32 mouse cellular contexts compared by ENCODE assay signal in genomic region chr9:119849214-119849613, GRCm38 (mm10). TPM values are rescaled to one million over a fixed set of nuclear protein-coding genes. Genes with fewer than 3 reads are reported as not detected.
A peak's percentile ranks its signal among the peaks of the same experiment; 100 is the strongest.
DNase-seq lines count a peak whose midpoint lies in the region; ATAC-seq lines count a peak whose summit lies in the region.
"Had no signal": no experiment of that assay in that cellular context is flagged by ENCODE, and none has a peak within 500 bp of the region (broad histone marks: within the 10 kb centered on the region; RNA-seq: fewer than 3 reads in every experiment).

No protein-coding gene starts in this region.

- H3K9me3 ChIP-seq in forebrain, embryonic 10.5 days = no peaks in the 10 kb centered on the region
- H3K9me3 ChIP-seq in forebrain, embryonic 11.5 days (ENCODE audit: control insufficient read depth, low read length) = no peaks in the 10 kb centered on the region
- no peaks in the 10 kb centered on the region for H3K9me3 ChIP-seq in forebrain, embryonic 14.5 days (replicated peaks; ENCODE audit: control insufficient read depth, low read length)
- H3K9me3 ChIP-seq in neural tube, embryonic 14.5 days (ENCODE audit: control insufficient read depth, low read length) = no peaks in the 10 kb centered on the region
- H3K9me3 ChIP-seq: embryonic facial prominence, embryonic 10.5 days; embryonic facial prominence, embryonic 15.5 days; hindbrain, embryonic 15.5 days; limb, embryonic 12.5 days; lung, embryonic 15.5 days; neural tube, embryonic 12.5 days; stomach, embryonic 15.5 days had no signal

- H3K4me2 ChIP-seq in forebrain, embryonic 11.5 days (ENCODE audit: low read depth, low read length, severe bottlenecking) = no peak overlapping the region
- H3K4me2 ChIP-seq in forebrain, embryonic 14.5 days (ENCODE audit: low read length) = no peak overlapping the region
- no peak overlapping the region for H3K4me2 ChIP-seq in neural tube, embryonic 14.5 days (ENCODE audit: low read depth, low read length)
- H3K4me2 ChIP-seq: embryonic facial prominence, embryonic 15.5 days; heart, embryonic 12.5 days; hindbrain, embryonic 15.5 days; limb, embryonic 12.5 days; lung, embryonic 15.5 days; midbrain, embryonic 11.5 days; neural tube, embryonic 12.5 days; stomach, embryonic 15.5 days had no signal

- H3K4me3 ChIP-seq in forebrain, embryonic 10.5 days = no peak overlapping the region
- H3K4me3 ChIP-seq in forebrain, embryonic 11.5 days (ENCODE audit: low read depth, low read length) = no peak overlapping the region
- H3K4me3 ChIP-seq in forebrain, embryonic 14.5 days (ENCODE audit: low read depth, low read length) = no peak overlapping the region
- H3K4me3 ChIP-seq in neural tube, embryonic 14.5 days (ENCODE audit: low read depth, low read length) = no peak overlapping the region
- H3K4me3 ChIP-seq: embryonic facial prominence, embryonic 10.5 days; embryonic facial prominence, embryonic 15.5 days; heart, adult 2 months; heart, embryonic 12.5 days; hindbrain, embryonic 15.5 days; limb, embryonic 12.5 days; lung, embryonic 15.5 days; neural tube, embryonic 12.5 days; stomach, embryonic 15.5 days had no signal

- peak overlapping the region; percentile 36; the same call in 1 of the 2 replicates for H3K27ac ChIP-seq in forebrain, embryonic 10.5 days
- H3K27ac ChIP-seq in forebrain, embryonic 11.5 days (ENCODE audit: low read depth, low read length) = no peak overlapping the region
- H3K27ac ChIP-seq in forebrain, embryonic 14.5 days (ENCODE audit: low read depth, low read length) = peak overlapping the region; percentile 64; the same call in 1 of the 2 replicates
- H3K27ac ChIP-seq in neural tube, embryonic 14.5 days (ENCODE audit: low read depth, low read length) = peak overlapping the region; percentile 16; the same call in 1 of the 2 replicates
- H3K27ac ChIP-seq: embryonic facial prominence, embryonic 10.5 days; embryonic facial prominence, embryonic 15.5 days; heart, adult 2 months; hindbrain, embryonic 15.5 days; kidney, postnatal 0 days; limb, embryonic 12.5 days; lung, embryonic 15.5 days; neural tube, embryonic 12.5 days; stomach, embryonic 15.5 days had no signal

- 28% methylated on average over 8 of the region's 8 CpGs for WGBS in forebrain, embryonic 10.5 days
- 21% methylated on average over 8 of the region's 8 CpGs for WGBS in forebrain, embryonic 11.5 days
- WGBS in forebrain, embryonic 14.5 days = 10% methylated on average over 8 of the region's 8 CpGs
- WGBS in neural tube, embryonic 14.5 days = 16% methylated on average over 8 of the region's 8 CpGs

- H3K9ac ChIP-seq in forebrain, embryonic 11.5 days (ENCODE audit: low read length) = no peak overlapping the region
- no peak overlapping the region for H3K9ac ChIP-seq in forebrain, embryonic 14.5 days (ENCODE audit: low read length)
- H3K9ac ChIP-seq in neural tube, embryonic 14.5 days (replicated peaks; ENCODE audit: low read depth, low read length) = no peak overlapping the region
- H3K9ac ChIP-seq: embryonic facial prominence, embryonic 15.5 days; heart, embryonic 12.5 days; hindbrain, embryonic 15.5 days; limb, embryonic 12.5 days; lung, embryonic 15.5 days; neural tube, embryonic 12.5 days; stomach, embryonic 15.5 days had no signal

- no peak for ATAC-seq in forebrain, embryonic 11.5 days (replicated peaks; ENCODE audit: low FRiP score)
- peak; percentile 70 for ATAC-seq in forebrain, embryonic 14.5 days
- ATAC-seq in neural tube, embryonic 14.5 days (ENCODE audit: low read depth) = no peak
- ATAC-seq: inflammation-experienced regulatory T-cells, adult 6 months; midbrain, embryonic 16.5 days had no signal

- H3K4me1 ChIP-seq in forebrain, embryonic 10.5 days = peaks cover 63% of the 10 kb centered on the region
- H3K4me1 ChIP-seq in forebrain, embryonic 11.5 days (replicated peaks; ENCODE audit: control insufficient read depth, insufficient read depth, low read length) = peaks cover 14% of the 10 kb centered on the region; the same call in 1 of the 2 replicates
- peaks cover 25% of the 10 kb centered on the region for H3K4me1 ChIP-seq in forebrain, embryonic 14.5 days (ENCODE audit: control insufficient read depth, insufficient read depth, low read length)
- H3K4me1 ChIP-seq in neural tube, embryonic 14.5 days (ENCODE audit: control insufficient read depth, insufficient read depth, low read length) = no peaks in the 10 kb centered on the region
- H3K4me1 ChIP-seq: heart, embryonic 12.5 days; lung, embryonic 15.5 days; stomach, embryonic 15.5 days had no signal

- peaks cover 53% of the 10 kb centered on the region for H3K27me3 ChIP-seq in forebrain, embryonic 10.5 days (ENCODE audit: poor library complexity, severe bottlenecking)
- H3K27me3 ChIP-seq in forebrain, embryonic 11.5 days (ENCODE audit: control insufficient read depth, insufficient read depth, low read length) = no peaks in the 10 kb centered on the region; the same call in 1 of the 2 replicates
- no peaks in the 10 kb centered on the region for H3K27me3 ChIP-seq in forebrain, embryonic 14.5 days (replicated peaks; ENCODE audit: control insufficient read depth, insufficient read depth, low read length)
- H3K27me3 ChIP-seq in neural tube, embryonic 14.5 days (ENCODE audit: control insufficient read depth, insufficient read depth, low read length) = no peaks in the 10 kb centered on the region
- H3K27me3 ChIP-seq: embryonic facial prominence, embryonic 15.5 days; hindbrain, embryonic 15.5 days; lung, embryonic 15.5 days; neural tube, embryonic 12.5 days; stomach, embryonic 15.5 days had no signal

- no peaks in the 10 kb centered on the region for H3K36me3 ChIP-seq in forebrain, embryonic 10.5 days (replicated peaks)
- H3K36me3 ChIP-seq in forebrain, embryonic 11.5 days (ENCODE audit: control insufficient read depth, insufficient read depth, low read length) = no peaks in the 10 kb centered on the region
- no peaks in the 10 kb centered on the region for H3K36me3 ChIP-seq in forebrain, embryonic 14.5 days (ENCODE audit: control insufficient read depth, insufficient read depth, low read length)
- H3K36me3 ChIP-seq in neural tube, embryonic 14.5 days (ENCODE audit: control insufficient read depth, insufficient read depth, low read length) = no peaks in the 10 kb centered on the region
- H3K36me3 ChIP-seq: embryonic facial prominence, embryonic 10.5 days; embryonic facial prominence, embryonic 15.5 days; G1E; heart, embryonic 12.5 days; hindbrain, embryonic 15.5 days; limb, embryonic 12.5 days; lung, embryonic 15.5 days; neural tube, embryonic 12.5 days; stomach, embryonic 15.5 days had no signal

- no peak for DNase-seq in forebrain, embryonic 10.5 days (ENCODE audit: extremely low spot score, low spot score)
- no peak for DNase-seq in forebrain, embryonic 11.5 days (ENCODE audit: low spot score)
- peak; percentile 11 for DNase-seq in brain, adult 2 months (ENCODE audit: low read depth, low spot score)
- DNase-seq in forebrain, embryonic 14.5 days (ENCODE audit: low spot score) = peak; percentile 69
- no peak for DNase-seq in lung, postnatal 4 days
- DNase-seq in frontal cortex, postnatal 36 days (ENCODE audit: low spot score in 2 of 2) = no peak
- DNase-seq: adrenal gland, adult 8-10 months; cerebellum, adult 11-12 months; cerebellum, adult 9-11 months; heart, adult 2 months; heart, postnatal 4 days; kidney, adult 2 months; layer of hippocampus, postnatal 36 days; retina, postnatal 1 day; right cerebral cortex, postnatal 14 days; thymus, postnatal 14 days had no signal

RNA-seq across cellular contexts. Expression of gene Scn11a, which starts 24.0 kb away (rescaled TPM):
- 0.78 and 1.3 TPM in 2 replicates for polyA plus RNA-seq in forebrain, embryonic 10.5 days (2016; fragmentation: Nextera tagmentation; extraction: Ambion mirVana)
- 1.1 and 1.5 TPM in 2 replicates for polyA plus RNA-seq in forebrain, embryonic 11.5 days (2014; fragmentation: Nextera tagmentation; extraction: Ambion mirVana)
- 0.14 and 0.15 TPM in 2 replicates for polyA plus RNA-seq in forebrain, embryonic 14.5 days (2014; fragmentation: Nextera tagmentation; extraction: Ambion mirVana)
- 0.13 and 1.4 TPM in 2 replicates for polyA plus RNA-seq in neural tube, embryonic 14.5 days (2014; fragmentation: Nextera tagmentation; extraction: Ambion mirVana)
- polyA plus RNA-seq: cortical plate, adult 2 months; G1E; heart, embryonic 12.5 days; liver, adult 2 months; lung, embryonic 15.5 days had no signal

RNA-seq across cellular contexts. Expression of gene Wdr48, which starts 45.5 kb away (rescaled TPM):
- polyA plus RNA-seq in forebrain, embryonic 10.5 days (2016; fragmentation: Nextera tagmentation; extraction: Ambion mirVana) = 71.6 and 74.4 TPM in 2 replicates
- polyA plus RNA-seq in forebrain, embryonic 11.5 days (2014; fragmentation: Nextera tagmentation; extraction: Ambion mirVana) = 60.7 and 67.0 TPM in 2 replicates
- 77.3 TPM in 2 replicates for polyA plus RNA-seq in forebrain, embryonic 14.5 days (2014; fragmentation: Nextera tagmentation; extraction: Ambion mirVana)
- polyA plus RNA-seq in neural tube, embryonic 14.5 days (2014; fragmentation: Nextera tagmentation; extraction: Ambion mirVana) = 55.6 and 68.5 TPM in 2 replicates

Comparison
In these comparisons a context has a peak if more than half of its experiments do, and no peak if none do; other contexts are left out.
1. DNase-seq: peak in brain, adult 2 months (single experiment) and forebrain, embryonic 14.5 days (single experiment); none in forebrain, embryonic 10.5 days (single experiment), forebrain, embryonic 11.5 days (single experiment), lung, postnatal 4 days (0 of 2) and frontal cortex, postnatal 36 days (0 of 2).